Mouse (Mus musculus) bone marrow, adult 2 months (tissue): ENCODE measurements around the gene 2410015M20Rik.

Source experiments
- CTCF ChIP-seq: fragments of 200-500 bp; IDR thresholded peaks from 2 replicates; pipeline ENCODE4 v1.5.1; 2011; ENCODE audit warnings: low read length, control low read depth; ENCODE audit not compliant: control insufficient read depth, insufficient read depth
- POLR2A ChIP-seq: fragments of 200-500 bp; IDR thresholded peaks from 2 replicates; pipeline ENCODE4 v1.6.1; 2011; ENCODE audit warnings: low read depth, mild to moderate bottlenecking, control low read depth, low read length, borderline replicate concordance; ENCODE audit not compliant: control insufficient read depth

DNA sequence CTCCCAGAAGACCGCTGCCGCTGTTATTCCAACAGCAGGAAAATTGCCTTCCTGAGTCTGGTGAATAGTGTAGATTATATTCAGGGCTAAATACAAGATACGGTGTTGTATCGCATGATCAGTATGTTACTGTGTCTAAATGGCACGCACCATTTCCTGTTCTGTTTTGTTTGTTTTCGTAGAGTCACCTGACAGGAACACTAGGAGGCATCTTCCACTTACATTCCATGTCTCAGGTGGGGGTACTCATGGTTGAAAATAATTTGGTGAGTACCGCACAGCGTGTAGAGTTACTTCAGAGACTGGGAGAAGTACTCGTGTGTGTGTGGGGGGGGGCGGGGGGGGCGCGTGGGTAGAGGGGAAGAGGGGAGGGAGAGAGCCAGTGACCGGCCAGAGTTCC, 38.0 kb upstream of the 2410015M20Rik start:
- TF ChIP-seq CTCF: no peak
- no peak for TF ChIP-seq POLR2A
